Mouse (Mus musculus) mouse embryonic stem cell (cell line): Measurements from ENCODE around the gene Gfi1.

Source experiments
- in situ Hi-C, 2 experiments: fragments of 300-500 bp; cut with MboI; formaldehyde crosslinking; loops; 1 replicate in 1 of 2; 3 replicates in 1 of 2; pipeline ENCODE4 v1.14.3; 2019 to 2020; ENCODE audit warnings: low sequenced_read_pairs in 2 of 2, low pct_unique_long_range_greater_than_20kb in 1 of 2, mixed read lengths in 1 of 2; ENCODE audit not compliant: unreplicated experiment in 1 of 2

The Gfi1 gene

DNA sequence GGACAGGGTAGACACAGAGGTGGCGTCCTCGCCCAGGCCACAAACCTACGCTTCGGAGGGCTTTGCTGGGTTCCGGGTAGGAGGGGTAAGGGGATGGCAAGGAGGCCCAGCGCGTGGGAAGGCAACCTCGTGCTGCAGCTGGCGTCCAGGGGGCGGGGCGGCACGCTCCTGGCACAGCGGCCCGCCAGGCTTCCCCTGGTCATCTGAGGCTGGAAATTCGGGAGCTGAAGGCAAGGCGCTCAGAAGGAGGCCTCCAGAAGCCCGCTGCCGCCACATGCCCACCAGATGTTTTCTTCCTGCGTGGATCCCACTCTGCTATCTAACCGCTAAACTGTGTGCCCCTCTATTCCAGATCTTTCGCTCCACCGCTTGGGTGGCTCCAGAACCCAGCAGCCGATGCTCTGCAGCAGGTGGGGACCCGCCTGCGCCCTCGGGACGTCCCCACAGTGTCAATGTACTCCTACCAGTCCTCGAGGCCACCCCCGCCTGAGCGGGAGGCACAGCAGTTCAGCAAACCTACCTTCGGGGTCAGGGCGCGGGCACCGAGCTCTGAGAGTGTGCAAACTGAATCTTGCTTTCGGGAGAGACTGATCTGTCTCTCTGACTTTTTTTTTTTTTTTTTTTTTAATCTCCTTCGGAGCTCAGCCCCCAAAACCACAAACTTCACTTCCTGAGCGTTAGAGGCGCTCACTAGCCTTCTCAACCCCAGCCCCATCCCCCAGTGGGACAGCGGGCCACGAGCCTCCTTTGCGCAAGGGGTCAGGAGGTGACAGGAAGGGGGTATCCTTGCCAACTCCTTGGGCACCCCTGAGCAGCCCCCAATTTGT, at the start of gene Gfi1:
Gene Gfi1, minus strand, starts transcription at position 602 of the 827 bp plus-strand sequence.
- in situ Hi-C loops, result no loop called here

DNA sequence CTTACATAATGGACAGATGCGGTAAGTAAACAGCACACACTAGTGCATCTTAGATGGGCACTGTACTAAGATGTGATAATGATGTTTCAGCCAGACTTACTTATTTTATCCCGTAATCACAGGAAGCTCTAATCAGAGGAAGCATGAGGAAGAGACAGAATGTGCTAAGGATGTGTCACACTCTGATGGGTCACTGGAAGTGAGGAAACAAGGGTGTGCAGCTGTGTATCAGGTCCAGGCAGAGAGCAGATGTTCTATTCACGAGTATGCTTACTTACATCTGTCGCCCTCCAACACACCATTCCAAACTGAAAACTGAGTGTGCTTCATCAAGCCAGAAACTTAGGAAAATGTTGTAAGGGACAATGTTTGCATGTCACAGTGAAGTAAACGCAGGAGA, 46.2 kb upstream of the Gfi1 start:
- in situ Hi-C loops, result no loop called here

DNA sequence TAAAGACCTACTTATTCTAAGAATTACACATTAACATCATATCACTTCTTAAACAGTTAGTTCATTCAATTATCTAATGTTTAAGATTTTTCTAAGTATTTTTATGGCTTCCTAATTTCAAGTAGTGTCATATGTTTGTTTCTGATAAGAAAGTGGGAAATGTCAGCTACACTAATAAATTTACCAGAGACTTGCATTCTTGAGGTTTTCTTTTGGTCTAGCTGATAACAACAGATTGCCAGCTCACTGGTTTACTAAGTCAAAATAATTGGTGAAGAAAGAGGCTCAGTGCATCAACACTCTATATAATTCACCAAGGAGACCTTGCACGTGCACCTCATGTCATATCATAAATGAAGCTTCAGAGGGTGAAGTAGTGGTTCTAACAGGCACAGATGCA, 42.4 kb upstream of the Gfi1 start:
- in situ Hi-C loops, result no loop called here

DNA sequence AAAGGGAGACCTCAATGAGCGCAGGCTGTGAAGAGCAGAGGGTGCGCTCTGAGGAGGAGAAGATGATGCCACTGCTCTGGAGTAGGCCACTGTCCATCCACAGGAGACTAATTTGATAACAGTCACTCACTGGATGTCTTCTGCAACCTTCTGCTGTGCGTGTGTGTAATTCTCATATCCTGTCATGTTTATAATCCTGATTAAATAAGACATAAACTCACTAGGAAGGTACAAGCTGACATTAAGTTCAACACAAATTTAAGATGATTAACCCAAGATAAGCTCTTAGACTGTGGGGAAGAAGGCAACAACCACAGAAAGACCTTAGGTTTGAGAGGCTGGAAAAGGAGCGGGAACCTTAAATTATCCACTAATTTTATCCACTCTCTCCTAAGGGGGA, 40.1 kb upstream of the Gfi1 start:
- in situ Hi-C loops, result no loop called here

DNA sequence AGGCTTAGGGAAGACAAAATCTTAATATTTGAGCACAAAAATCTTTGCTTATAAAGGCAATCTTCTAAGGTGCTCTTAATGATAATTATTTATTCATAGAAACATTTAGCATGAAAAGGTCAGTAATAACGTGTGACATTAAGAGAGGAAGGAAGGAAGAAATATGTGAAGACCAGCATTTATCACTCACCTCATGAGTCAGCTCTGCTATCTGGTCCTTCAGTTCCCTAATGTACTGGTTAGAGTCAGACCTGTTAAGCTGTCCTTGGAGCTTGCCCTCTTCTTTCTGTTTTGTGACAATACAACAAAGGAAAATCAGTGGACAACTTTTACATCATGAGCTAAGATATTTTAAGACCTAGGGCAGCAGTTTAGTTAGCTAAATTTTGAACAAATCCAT, 38.6 kb upstream of the Gfi1 start:
- in situ Hi-C loops, result no loop called here

DNA sequence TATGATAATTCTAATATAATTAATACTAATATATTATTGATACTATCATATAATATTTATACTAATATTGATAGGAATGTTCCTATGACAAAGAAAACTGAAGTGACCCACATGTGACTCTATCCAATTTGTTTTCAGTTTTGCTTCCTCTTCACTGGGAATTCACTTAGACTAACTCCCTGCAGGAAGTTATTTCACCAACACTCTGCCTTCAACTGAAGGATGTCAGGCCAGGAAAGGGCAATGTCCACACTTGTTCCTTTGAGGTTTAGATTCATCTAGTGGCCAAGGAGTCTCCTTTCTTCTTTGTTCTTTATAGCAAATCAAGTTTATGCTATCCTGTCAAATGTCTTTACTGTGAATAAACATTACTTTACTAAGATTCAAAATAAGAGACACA, 37.8 kb upstream of the Gfi1 start:
- in situ Hi-C loops, result no loop called here

DNA sequence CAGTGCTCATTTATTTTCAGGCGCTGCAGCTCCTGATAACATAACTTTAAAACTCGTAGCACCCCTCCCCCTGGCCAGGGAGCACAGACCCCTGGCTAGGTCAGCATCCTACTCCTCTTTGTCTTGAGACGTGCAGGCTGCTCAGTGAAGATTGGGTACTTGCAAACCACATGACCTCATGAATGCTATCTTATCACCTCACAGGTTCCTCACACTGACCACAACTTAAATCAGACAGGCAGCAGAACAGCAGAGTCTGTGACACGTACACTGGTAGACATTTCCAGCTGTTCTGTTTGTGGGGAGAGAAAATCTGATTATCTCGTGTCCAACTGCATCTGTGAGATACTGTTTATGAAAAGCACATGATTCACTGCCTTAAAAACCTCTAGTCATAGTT, 33.3 kb upstream of the Gfi1 start:
- in situ Hi-C loops, result no loop called here

DNA sequence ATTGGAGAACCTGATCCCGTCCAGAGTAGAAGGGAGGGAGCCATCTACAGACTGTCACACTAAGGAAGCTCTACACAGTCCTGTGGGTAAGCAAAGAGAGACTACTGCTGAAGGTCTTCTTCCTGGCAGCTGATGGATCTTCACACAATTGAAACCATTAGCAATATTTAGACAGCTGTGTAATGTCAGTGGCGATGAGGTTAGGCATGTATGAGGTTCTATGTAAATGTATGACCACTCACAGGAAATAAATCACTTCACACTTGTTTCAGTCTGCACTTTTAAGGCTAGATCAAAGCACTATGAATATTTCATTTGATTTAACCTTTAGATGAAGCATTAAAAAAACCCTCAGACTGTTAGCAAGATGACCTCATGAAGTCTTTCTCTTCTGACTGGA, 30.2 kb upstream of the Gfi1 start:
- in situ Hi-C loops, result no loop called here

DNA sequence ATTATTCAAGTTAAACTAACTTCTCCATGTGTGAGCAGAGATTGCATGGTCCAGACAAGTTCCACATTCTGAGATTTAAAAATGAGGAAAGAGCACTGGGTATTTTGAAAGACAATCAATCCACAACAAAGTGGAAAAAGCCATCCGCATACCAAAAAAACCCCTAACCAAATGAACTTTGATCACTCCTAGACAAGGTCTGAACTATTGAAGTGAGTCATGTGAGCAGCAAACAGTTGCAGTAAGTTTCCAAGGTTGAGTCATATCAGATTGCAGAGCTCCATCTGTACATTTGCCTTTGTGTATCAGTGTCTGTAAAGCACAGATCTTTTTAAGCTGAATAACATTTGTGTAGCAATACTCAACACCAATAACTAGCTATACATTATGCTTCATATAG, 28.9 kb upstream of the Gfi1 start:
- in situ Hi-C loops, result no loop called here

DNA sequence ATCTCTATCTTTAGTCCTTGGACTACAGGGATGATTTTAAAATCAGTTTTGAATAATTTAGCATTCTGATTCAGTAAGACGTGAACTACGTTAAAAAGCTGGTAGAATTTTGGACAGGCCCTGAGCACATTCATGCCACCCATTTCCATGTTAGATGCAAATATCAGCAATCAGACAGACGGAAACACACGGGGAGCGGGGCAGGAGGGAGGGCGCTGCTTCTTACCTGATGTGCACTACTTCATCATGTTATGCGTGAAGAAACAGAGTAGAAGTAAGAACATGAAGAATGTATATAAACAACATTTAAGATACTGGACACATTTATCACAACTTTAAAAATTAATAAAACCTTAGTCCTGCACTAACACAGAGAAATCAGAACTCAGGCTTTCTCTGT, 27.8 kb upstream of the Gfi1 start:
- in situ Hi-C loops, result no loop called here

DNA sequence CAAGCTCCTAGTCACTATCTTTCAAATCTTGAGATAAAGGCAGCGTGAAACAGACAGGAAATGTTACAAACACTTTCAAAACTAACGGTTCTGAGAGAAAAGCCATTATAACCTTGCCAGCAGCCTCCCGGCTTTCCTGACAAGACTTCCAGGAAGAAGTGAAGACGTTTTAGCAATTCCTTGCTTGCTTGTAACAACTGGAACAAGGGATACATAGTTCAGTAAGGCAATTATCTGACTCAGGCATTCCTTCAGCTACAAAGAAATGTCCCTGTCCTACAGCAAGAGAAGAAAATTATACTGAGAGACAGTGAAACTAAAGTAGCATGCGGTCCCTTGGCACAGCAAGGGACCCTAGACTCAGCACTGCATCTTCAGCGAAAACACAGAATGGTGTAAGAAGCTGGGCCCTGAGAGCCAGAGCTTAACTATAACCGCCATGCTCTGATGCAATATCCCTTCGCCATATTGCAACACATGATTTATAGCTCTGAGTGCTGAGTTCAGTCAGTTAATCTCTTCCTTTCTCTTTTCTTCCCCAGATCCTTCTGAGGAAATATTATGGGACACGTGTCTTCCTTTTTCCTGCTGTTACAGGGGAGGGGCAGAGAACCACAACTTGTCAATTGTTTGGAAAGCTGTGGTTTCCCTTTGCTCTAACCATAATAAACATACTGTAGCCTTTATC, 23.5 kb upstream of the Gfi1 start:
- in situ Hi-C loops, result no loop called here

DNA sequence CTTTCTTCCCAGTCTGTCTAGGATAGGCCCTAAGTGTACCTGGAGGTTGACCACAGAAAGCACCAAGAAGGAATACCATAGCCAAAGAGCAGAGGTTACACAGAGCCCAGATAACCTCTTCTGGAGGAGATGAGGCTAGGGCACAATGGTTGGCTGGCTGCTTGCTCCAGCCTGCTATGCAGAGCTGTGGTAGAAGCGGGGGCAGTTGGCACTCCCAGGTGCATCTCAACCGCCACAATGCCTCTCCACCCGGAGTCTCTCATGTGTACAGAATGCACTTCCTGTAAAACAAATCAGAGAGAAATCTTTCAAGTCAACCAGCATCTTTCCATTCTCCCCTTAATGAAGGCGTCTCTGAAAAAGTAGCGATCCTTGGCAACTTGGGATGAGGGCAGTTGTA, 13.2 kb upstream of the Gfi1 start:
- in situ Hi-C loops, result no loop called here

DNA sequence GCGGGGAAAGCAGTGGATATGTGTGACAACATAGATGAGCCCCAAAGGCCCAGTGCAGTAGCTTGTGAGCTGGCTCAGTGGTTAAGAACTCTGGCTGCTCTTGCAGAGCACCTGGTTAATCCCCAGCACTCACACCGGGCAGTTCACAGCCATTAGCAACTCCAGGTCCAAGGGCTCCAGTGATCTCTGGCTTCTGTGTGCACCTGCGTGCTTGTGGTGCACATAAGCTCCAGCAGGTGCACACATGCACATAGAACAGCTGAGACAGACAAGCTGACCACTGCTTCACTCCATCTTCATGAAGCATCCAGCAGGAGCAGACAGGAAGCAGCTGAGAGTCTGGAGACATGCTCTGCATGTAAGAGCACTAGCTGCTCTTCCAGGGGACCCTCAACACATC, 12.5 kb upstream of the Gfi1 start:
- in situ Hi-C loops, result no loop called here

DNA sequence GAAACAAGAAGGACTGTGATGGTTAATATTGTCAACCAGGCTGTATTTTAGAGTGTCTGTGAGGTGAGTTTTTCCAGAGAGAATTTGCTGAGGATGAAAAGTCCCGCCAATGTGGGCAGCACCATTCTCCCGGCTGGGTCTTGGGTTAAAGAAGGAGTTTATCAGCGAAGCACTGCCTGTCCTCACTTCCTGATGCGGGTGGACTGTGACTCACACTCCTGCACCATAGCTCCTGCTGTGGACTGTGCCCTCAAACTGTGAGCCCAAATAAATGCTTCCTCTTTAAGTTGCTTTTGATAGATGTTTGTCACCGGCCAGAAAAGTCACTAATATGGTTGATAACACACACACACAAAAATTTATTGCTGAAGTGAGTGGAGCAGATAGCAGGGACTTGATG, 10.3 kb upstream of the Gfi1 start:
- in situ Hi-C loops, result no loop called here

DNA sequence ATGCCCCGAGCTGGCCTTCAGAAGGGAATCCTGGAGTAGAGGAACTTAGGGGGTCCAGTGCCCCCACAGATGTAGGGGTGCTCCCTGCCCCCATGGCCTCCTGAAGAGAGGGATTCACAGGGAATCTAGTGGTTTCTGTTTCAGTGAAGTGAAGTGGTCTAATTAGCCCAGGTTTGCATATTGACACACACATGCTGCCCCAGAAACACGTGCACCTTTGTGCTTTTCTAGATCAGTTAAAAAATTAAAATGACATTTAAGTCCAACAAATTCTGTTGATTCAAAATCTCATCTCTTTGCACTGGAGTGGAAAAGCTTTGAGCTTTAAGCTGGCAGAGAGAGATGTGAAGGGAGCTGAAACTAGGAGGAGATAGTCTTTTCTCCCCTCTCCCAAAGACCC, 6.0 kb upstream of the Gfi1 start:
- in situ Hi-C loops, result no loop called here

DNA sequence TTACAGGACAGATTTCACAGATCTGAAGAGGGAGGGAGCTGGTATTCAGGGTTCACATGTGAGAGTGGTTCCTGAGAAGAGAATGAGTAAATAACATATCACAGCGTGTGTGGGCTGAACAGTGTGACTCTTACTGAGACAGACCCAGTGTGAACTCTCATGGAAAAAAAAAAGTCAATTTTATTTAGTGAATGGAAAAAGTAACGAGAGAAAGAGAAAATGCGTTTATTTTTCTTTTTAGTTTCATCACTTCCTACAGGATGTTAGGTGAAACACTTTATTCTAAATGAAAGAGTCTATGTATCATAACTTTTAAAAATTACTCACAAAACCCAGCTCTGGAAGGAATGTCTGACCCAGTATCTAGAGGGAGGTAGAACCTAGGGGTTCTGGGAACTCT, 5.6 kb upstream of the Gfi1 start:
- in situ Hi-C loops, result no loop called here

DNA sequence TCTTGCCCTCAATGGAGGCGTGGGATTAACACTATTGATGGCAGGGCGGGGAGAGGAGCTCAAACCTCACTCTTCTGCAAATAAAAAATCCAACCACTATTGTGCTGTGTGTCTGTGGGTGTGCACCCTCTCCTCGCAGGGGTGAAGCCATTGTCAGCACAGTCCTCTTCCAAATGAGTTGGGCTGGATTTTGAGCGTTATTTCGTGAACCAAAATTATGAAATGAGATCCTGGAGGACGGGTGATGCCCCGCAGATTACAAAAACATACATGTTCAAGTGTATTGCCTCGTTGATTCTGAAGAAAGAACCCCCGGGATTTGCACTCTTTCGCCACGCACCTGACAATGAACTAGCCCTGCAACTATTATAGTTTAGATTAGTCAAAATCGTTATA, 1.2 kb upstream of the Gfi1 start:
- in situ Hi-C loops, result no loop called here

DNA sequence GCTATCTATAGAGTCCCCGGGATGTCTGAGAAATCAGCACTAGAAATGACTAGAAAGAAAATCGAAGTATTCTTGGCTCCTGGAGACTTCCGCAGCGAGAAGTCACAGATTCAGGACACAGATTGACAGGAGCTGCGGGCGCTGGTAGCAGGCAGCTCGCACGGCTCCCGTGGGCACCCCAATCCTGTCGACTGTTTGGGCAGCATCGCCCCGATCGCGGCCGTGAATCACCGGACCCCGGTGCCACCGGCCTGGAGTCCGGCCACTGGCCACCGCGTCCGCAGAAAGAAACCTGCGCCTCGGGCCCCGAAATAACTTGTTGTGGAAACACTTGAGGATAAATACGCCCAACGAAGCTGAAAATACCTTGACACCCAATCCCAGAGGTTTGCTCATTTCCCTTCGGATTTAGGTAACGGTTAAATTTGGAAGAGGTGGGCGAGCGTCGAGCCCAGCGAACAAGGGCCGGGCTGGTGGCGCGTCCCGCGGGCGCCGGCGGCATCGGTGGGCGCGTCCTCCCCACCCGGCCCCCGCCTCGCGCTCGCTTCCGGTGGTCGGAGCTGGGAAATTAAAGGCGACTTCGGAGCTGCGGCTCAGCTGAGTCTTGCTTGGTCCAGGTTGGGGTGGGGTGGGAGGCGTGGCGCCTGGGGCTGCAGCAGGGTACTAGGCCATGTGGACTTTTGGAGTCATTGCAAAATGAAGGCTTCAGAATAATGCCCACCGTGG, 608 bp upstream of the Gfi1 start:
- in situ Hi-C loops, result no loop called here

DNA sequence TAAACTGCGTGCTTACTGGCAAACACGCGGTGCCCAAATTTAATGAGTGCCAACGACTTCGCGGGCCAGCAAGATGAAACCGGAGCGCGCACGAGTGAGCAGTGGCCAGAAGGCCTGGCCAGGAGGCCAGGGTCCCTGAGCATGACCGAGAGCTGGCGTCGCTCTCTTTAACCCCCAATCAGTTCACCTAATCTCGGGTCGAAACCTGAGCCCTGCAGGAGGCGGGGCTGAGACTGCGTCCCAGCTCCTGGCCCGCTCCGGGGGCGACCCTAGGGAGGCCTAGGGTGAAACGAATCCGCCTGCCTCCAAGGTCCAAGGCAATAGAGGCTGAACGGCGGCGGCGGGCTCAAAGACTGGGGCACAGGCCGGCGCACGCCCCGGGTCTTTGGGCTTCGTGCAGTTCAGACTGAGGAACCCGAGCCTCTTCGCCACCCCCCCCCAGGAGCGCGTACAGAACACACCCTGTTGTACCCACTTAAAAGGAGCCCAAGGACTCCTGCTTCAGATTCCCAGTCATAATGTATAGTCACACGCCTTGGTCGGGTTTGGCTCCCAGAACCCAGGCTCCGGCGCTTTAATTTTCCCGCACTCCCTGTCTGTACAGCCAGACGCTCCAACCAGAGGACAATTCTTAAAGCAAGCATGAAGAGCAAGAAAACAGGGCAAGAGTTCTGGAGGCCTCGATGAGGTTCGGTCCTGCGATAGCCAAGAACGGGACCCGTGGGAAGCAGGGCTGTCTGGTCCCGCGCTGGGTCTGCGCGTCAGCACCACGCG, 988 bp downstream of the Gfi1 start:
- in situ Hi-C loops, result no loop called here
